Mouse (Mus musculus) heart, postnatal 14 days (tissue): ENCODE measurements at regions not wholly inside any gene's neighbourhood (a gene's known extent, or its start where the extent isn't known, plus 50 kb on each side); places are given as distances from the start of the nearest gene placed in this dataset.

Experiments used
- DNase-seq, 2 experiments: peaks; one replicate each; pipeline ENCODE4 v3.0.0; 2021 to 2022
- intact Hi-C: fragments of 180-260 bp; cut with DNase I; formaldehyde crosslinking; loops from one replicate; pipeline ENCODE4 v1.15.1; 2025

DNA sequence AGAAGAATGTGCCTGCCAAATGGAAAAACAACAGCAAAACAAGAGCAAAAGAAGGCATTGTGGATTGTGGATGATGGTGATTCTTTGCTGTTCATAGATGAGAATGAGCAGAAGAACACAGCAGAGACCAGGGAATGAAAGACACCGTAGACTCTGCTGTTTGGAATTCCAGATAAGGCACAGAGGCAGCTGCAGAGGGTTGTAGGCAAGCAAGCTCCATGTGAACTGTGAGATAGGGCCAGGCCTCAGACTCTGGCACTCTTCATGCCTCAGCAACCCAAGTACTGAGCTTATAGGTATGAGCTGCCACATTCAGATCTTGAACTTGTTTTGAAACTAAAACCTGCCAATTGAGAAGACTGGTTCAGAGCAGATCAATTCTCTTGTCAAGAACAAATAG, 223.3 kb upstream of the Veph1 start:
- no peak for DNase-seq
- intact Hi-C loops: no loop called here

DNA sequence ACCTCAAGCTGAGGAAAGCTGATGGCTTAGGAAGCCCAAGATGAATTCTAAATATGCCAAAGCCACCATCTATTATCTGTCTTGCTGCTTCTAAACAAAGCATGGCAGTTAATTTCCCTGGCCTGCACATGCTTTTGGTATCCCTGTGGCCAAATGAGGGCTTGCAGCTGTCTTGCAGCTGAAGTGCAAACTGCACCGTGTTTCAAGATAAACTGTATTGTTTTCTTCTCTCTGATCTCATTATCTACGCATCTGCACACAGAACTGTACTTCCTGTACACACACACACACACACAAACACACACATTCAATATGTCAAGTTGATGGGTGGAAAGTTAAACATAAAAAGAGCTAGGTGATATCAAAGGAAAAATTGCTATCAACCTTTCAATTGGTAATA, 221.7 kb upstream of the Veph1 start:
- no peak for DNase-seq
- intact Hi-C loops: no loop called here

DNA sequence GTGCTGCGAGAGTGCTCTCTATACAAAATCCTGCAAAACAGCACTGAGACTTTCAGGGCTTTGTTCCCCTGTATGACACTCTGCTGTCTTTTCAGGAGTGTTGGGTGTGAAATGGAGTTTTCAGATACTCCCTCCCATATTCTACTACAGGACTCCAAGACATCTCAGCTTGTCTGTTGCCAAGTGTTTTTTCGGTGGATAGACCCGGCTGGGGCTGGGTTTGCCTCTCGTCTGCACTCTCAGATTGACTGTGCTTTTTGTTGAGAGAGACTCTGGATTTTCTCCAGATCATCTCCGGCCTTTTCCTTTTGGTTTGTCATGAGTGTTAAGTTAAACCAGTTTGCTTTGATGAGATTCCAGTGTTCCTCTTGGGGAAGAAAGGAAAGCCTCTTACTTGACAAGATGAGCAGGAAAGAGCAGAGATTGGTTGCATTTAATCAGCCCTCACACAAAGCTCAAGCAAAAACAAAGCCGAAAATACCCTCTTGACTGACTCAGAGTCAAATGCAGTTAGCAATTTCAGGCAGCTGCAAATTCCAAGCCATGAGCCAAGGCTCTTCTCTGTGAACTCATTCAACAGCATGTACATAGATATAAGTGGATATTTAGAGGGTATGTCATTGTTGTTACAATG, 219.3 kb upstream of the Veph1 start:
- no peak for DNase-seq
- intact Hi-C loops: no loop called here

DNA sequence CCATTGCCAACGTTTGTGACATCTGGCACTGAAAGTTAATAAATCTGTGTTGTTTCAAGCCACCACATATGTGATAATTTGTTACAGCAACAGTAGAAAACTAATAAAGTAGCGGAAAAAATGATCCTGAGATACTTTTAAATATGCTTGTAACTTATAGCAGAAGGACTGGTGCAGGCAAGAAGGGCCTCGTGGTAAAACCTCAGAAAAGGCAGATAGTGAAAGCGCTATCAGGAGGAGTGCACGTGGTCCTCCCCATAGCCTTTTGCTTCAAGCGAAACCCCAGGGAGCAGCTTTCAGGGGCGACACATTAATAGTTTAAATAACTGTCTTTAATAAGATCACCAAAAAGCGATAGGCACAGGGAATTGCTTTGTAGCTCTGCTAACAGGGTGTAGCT, 217.9 kb upstream of the Veph1 start:
- DNase-seq: no peak
- intact Hi-C loops: no loop called here

DNA sequence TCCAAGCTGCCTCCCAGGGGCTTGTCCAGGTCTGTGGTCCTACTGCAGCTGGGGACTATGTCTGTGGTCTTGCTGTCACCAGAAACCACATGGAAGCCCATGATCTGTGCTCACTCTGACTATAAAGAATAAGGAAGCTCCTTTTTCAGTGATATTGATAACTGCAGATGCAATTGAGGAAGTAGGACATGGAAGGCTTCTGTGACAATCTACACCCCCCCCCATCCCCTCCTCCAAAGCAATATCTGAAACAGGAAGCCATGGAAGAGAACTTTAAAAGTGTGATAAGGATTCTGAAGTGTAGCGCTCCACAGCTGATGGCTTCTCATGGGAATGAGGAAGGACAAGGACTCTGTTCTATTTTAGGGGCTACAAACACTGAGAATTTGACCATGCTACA, 215.8 kb upstream of the Veph1 start:
- intact Hi-C loops: no loop called here
- DNase-seq: no peak

DNA sequence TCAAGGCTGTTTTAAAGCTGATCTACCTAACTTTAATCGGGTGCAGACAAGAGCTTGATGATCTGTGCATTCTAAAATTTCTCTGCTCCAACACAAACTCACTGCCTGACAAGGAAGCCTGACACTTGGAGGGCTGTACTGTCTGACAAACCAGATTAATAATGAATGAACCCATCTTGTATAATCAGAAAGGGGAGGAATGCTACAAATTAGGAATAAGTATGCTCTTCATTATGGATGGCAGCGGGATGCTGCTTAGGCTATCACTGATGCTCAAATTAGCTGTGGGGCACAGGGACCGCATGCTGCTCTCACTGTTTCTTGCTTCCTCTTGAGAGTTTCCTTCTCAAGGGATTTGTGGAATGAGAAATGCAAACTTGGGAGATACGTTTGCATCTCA, 213.8 kb upstream of the Veph1 start:
- intact Hi-C loops: no loop called here
- DNase-seq: no peak

DNA sequence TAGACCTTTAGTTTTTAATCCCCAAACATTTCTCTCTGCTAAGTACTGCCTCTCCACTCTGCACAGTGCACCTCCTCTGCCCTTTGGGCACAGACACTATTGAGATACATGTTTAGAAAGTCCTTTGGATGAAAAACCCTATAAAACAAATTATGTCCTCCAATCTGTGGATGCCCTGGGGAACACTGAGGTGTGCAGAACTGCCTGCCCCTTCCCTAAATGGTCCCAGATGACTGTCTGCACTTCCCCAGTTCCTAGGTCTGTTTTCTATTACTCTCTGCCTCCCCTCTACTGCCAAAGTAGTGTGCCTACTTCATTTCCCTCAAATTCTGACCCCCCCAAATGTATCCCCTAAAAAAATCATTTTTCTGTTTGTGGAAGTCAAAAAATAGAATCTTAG, 209.5 kb upstream of the Veph1 start:
- intact Hi-C loops: no loop called here
- DNase-seq: no peak

DNA sequence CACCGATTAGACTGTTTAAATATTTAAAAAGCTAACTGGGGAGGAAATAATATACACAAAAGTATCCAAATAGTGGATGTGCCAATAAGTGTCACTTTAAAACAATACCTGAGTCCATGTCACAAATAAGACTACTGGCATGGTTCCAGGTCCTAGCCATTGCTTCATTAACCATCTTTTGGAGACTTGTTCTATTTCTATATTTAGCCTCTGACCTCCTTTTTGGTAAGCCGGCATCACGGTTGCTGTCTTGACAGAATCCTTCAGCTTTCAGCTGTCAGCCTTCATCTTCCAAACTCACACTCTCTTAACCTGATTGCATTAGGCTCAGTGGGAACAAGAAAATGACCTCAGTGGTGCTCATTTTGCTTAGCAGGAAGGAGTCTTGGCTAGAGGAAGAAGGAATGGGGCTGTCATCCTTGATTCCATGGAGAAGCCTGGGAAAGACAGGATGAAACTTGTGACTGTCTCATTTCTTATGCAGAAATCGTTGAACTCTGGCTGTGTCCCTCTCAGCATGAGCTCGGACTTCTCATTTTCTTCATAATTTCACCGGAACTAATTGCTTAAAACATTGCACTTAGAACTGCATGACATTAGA, 208.9 kb upstream of the Veph1 start:
- intact Hi-C loops: no loop called here
- no peak for DNase-seq

DNA sequence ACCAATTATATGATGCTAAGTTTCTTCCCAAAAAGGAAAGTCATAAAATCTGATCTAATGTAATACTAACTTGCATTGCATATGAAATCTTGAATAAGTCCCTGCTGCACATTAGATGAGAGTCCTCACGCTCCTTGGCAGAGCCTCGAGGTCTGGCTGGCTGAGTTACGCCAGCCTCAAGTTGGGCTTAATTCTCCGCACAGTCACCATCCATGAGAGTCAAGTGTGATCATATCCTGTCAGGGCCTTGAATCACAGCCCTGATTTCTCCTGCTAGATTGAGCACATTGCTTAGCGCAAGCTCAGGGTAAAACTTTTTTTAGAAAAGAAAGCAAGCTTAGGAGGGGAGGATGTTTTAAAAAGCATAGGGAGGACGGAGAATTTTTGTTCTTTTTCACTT, 208.1 kb upstream of the Veph1 start:
- no peak for DNase-seq
- intact Hi-C loops: no loop called here

DNA sequence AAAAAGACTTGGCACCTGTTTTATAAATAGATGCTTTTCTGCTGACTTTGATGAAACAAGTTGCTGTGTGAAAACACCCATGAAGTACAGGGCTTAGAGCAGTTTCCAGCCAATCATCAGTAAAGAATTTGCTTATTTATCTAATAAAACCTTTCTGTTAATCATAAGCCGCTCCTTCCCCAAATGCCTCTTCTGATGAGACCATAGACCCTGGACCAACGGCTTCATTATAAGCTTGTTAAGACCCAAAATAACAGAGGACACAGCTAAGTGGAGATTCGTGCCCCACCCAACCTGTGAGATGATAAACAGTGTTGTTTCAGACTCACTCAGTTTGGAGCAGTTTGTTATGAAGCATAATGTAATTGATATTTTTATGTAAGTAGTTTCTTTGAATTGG, 207.0 kb upstream of the Veph1 start:
- intact Hi-C loops: no loop called here
- no peak for DNase-seq

DNA sequence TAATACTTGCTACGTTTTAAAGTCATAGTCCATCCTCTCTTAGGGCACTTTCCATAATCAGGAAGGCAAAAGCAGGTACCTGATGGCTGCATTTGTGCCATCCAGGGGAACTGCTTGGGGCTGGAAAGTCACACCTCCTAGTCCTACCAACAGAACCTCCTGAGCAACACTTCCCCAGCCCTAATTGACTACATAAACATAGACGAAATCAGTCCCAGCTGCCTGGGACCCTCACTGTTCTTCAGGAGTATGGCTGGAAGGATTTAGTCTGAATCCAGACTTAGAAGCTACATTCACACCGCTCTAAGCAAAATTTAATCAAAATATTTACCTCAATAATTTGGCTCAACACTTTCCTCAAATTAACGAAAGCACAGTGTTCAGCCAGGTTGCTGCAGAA, 205.2 kb upstream of the Veph1 start:
- intact Hi-C loops: no loop called here

DNA sequence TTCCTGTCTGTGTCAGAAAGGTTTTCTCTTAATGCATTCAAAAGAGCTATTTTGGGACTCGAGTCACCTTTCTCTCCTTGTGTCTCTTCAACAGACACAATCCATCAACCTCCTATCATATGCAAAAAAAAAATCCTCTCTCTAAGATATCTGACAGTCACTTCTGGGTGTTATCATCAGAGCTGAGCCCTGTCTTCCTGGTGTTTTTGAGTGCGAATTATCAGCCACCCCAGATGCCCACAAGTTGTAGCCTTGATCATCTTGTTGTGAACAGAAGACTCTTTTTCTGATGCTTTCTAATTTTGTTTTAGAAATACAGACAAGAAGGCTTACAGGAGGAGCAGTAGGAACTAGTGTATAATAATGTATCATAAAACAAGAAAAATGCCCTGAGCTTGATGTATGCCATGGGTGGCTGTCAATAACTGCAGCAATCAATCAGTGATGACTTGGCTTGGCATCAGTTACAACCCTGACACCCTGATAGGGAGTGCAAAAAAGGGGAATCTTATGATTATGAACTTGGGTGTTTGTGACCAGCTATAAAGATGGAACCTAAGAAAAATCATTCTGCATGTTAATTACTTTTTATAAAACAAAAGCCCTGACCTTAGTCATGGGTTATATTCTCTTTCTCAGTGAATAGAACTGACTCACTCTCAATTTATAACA, 197.9 kb upstream of the Veph1 start:
- intact Hi-C loops: no loop called here
- no peak for DNase-seq

More for the DNA sequence above, 205.2 kb upstream of the Veph1 start:
- no peak for DNase-seq

DNA sequence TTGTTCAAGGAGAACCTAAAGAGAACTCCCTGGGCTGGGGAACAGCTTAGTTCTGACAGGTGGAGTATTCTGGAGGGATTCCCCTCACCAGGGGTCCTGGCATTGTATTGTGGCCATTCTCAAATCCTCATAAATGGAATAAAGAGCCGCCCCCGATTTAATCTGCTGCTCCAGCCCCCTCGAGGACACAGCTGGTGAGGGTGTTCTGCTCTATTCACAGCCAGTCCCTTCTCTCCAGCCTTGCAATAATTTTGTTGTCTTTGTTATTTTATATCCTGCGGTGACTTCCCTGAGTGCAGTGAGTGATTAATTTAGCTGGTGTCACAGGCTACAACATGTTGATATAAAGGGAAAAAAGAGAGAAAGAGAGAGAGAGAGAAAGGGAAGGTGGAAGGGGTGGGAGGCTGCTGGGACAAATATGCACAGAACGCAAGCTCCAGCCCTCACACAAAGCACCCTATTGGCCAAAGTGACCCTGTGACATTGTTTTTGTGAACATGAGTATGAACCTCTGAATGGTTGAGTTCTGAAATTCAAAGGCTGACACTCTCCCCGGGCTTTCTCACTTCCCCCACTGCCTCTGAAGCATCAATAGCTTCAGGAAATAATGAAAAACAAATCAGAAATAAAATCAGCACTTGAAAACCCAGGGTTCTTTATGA, 194.2 kb upstream of the Veph1 start:
- intact Hi-C loops: no loop called here
- no peak for DNase-seq

DNA sequence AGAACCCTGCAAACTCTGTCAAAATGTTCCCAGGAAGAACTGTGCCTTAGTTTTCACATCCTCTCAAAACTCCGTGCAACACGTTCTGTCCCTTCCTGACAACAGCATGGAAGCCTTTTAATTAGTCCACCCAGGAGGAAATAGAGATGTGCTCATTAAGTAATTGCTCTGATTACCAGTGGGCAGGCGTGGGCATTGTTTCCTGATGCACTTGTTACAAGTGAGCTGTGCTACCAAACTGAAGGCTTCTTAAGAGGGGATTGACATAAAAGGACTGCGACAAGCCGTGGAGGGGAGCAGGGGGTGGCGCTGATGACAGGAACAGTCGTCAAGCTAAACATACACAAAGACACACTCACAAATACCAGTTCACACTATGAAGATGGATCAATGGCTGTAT, 192.1 kb upstream of the Veph1 start:
- intact Hi-C loops: no loop called here
- no peak for DNase-seq

DNA sequence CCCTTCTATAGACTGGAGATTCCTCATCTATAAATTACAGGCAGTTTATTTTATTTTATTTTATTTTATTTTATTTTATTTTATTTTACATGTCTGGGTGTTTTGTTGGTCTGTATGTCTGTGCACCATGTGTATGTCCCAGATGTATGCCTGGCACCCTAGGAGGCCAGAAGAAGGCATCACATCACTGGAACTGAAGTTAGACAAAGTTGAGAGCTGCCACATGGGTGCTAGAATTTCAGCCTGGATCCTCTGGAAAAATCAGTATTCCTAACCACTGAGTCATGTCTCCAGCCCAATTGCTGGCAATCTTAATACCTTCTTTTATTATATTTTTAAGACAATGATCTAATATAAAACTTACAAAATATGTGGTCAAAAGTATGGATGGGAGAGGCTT, 190.0 kb upstream of the Veph1 start:
- no peak for DNase-seq

DNA sequence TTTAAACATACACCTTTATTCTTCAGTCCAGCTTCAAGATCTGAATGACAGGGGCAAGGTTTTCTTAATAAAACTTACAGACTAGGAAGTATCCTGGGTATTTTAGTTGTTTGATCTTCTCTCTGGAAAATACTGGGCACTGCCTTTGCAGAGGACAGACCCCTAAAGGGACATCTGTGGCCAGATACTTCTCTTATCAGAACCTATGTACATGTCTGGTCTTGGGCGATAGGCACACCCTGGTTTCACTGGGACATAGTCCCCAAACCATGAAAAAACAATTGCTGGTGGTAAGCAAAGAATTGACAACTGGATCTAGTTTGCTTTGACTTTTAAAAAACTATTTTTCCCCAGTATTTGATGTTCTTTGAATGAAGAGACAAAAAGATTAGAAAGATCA, 189.5 kb upstream of the Veph1 start:
- no peak for DNase-seq
- intact Hi-C loops: no loop called here

More for the DNA sequence above, 190.0 kb upstream of the Veph1 start:
- intact Hi-C loops: no loop called here

DNA sequence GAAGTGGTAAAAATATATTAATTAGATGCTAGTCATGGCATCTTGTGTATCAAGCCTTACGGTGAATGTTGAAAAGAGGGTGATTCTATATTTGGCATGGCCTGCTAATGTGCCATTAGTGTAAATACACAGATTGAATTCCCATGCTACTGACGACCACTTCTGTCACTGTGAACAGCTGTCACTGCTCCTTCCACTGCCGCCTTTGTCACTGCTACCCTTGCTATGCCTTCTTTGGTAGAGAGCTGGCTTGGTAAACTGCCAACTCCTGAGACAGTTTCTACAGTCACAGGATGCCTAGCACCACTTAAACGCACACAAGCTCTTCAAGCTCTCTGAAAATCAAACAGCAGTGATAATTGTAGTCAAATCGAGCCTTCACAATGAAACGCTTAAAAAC, 184.1 kb upstream of the Veph1 start:
- DNase-seq: peak in 1 of 2 experiments; percentile 14
- intact Hi-C loops: no loop called here

DNA sequence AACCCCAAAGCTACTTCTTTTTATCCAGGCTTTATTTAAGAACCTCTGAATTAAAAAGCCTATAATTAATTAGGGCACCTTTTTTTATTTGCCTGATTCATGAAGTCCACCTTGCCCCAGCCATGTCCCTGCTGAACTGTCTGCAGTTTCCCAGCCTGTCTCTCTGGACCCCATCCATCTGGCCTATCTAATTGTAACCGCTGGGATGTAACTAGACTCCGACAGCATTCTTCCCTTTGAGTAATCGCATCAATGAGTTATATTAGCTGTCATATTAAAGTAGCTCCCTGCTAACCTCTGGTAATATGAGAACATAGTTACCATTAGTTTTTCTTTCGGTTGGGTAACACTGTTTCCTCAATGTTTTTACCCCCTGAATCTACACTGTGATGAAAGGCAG, 182.6 kb upstream of the Veph1 start:
- DNase-seq: no peak
- intact Hi-C loops: no loop called here

DNA sequence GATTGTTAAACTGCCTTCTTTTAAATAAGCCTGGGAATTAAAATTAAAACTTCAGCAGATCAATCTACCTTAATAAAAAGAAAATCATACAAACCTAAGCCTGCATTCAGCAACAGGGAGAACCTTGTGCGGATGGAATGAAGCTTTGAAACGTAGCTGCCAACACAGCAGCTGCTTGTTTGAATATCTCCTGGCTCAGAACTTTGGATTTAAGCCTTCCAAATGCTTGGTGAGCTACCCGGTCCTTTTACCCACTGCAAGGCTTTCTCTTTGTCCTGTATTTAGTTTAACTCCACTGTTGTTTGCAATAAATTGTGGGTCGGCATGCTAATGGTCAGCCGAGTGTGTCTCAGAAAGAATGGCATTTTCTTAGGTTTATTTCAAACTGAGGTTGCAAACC, 169.7 kb upstream of the Veph1 start:
- peak in 1 of 2 experiments; percentile 5 for DNase-seq
- intact Hi-C loops: no loop called here

DNA sequence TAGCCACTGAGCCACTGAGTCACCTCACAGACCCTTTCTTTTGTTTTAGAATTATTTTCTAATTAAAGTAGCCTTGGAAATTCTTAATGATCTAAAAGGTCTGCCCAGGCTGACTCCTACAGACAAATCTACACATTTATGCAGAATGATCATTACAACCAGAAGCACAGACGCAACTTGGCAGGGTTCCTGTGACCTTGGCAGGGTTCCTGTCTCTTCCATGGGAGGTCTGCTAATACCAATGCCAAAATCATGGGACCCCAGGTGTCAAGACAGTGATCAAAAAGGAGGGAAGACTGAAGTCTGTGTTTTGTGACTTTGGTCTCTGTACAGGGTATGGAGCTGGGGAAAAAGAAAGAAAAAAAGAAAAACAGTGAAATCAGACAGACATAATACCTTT, 168.7 kb upstream of the Veph1 start:
- intact Hi-C loops: no loop called here
- no peak for DNase-seq

DNA sequence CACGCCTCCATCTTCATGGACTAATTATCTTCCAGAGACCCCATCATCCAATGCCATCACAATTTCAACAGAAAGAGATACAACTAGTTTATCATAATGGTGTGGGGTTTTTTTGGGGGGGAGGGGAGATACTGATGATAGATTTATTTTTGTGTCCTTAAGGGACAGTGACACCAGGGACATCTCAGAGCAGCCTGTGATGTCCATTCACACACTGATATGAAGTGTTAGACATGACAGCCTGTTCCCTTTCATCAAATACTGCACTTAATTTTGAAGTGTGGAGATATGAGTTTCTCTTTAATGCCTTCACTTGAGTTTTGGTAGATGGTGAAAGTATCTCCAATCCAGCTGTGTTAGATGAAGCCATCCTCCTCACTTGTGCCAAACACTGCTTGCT, 165.7 kb upstream of the Veph1 start:
- DNase-seq: no peak
- intact Hi-C loops: no loop called here
